Mouse (Mus musculus) lung, postnatal 14 days (tissue): ENCODE results near the gene Cyp3a41b.
"Not testable (repeated sequence)": the region's sequence is repeated elsewhere in the genome, so short reads cannot be mapped to it uniquely, and the experiment has no call there.

Experiments
- DNase-seq: peaks from one replicate; pipeline ENCODE4 v3.0.0; 2021

Gene Cyp3a41b

GRCm38 (mm10) chr5:145584630-145585029 is at the start of gene Cyp3a41b:
Gene Cyp3a41b (minus strand): TSS chr5:145584730.
- DNase-seq, result not testable (repeated sequence)

DNA sequence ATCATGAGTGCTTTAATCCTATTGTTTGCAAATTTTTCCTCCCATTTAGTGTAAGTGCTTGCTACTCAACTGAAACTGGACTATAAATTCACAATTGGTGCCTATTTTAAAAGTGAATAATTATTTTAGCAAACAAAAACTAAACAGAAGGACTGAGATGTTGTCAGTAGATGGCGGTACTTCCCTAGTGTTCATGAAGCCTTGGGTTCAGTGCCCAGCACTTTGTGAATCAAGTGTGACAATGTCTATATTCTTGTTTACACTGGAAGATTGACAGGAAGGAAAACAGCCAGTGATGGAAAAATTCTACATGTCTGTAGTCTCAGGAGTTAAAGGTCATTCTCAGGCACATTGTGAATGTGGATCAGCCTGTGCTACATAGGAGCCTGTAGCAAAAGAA is 47.8 kb upstream of the Cyp3a41b start:
- not testable (repeated sequence) for DNase-seq

DNA sequence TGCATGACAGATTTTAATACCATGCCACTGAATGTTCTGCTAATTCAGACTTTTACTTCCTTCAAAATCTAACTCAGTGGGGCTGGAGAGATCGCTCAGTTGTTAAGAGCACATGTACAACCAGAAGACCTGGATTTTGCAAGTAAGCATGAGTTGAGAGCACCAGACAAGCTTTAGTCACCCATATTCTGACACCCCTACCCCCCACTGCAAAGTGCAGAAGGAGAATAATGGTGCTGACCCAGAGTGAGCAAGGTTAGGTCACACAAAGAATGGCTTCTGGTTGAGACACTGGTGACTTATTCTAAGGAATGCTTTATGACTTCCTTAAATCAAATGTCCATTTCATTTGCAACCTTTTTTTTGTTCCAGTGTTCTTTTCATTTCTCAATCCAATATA is 20.4 kb upstream of the Cyp3a41b start:
- not testable (repeated sequence) for DNase-seq

- not testable (repeated sequence) for DNase-seq
Measured at GRCm38 (mm10) chr5:145597851-145598250, 13.3 kb upstream of the Cyp3a41b start.

GRCm38 (mm10) chr5:145577321-145577720 is 7.2 kb downstream of the Cyp3a41b start:
- DNase-seq, result not testable (repeated sequence)

- DNase-seq, result not testable (repeated sequence)
Measured at GRCm38 (mm10) chr5:145575660-145576059, 8.9 kb downstream of the Cyp3a41b start.

- DNase-seq, result not testable (repeated sequence)
Measured at GRCm38 (mm10) chr5:145571922-145572321, 12.6 kb downstream of the Cyp3a41b start.
